27 mouse cellular contexts compared by ENCODE assay signal in the genomic region with DNA sequence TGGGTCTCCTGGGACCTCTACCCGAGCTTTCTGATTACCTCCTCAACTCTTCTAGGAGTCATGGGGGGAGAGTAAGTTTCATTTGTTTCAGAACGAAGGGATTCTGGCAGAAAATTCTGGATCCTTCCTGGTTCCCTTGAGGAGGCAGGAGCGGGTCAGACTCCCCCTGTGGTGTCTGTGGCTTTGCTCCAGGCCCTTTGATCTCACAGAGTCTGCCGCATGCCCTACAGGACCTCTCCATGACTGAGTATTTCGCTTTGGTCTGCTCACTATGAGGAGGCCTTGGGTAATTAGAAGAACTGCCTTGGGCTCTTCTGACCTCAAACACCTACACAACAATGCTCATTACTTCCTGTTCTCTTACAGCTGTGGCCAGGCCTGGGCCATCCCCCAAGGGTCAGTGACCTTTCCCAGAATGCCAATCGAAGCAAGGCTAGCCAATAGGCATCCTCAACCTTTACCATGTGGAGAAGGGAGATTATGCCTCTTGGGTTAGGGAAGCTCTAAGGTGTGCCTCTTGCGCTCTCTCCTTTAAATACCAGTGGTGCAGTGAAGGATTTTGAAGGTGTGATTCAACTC.
DNase-seq lines count a peak whose midpoint lies in the region; ATAC-seq lines count a peak whose summit lies in the region.
"Had no signal": no experiment of that assay in that cellular context is flagged by ENCODE, and none has a peak within 500 bp of the region (broad histone marks: within the 10 kb centered on the region; RNA-seq: fewer than 3 reads in every experiment).

No protein-coding gene starts in this region.

- no peak overlapping the region for H3K4me2 ChIP-seq in hindbrain, embryonic 12.5 days (replicated peaks)
- no peak overlapping the region for H3K4me2 ChIP-seq in midbrain, embryonic 15.5 days
- H3K4me2 ChIP-seq: forebrain, embryonic 13.5 days; heart, embryonic 12.5 days; heart, embryonic 15.5 days; hindbrain, embryonic 13.5 days; intestine, embryonic 15.5 days had no signal

- no peak overlapping the region for H3K9ac ChIP-seq in hindbrain, embryonic 12.5 days
- no peak overlapping the region for H3K9ac ChIP-seq in midbrain, embryonic 15.5 days
- H3K9ac ChIP-seq: forebrain, embryonic 13.5 days; heart, embryonic 12.5 days; heart, embryonic 15.5 days; hindbrain, embryonic 13.5 days; intestine, embryonic 15.5 days had no signal

- H3K27me3 ChIP-seq in hindbrain, embryonic 10.5 days (ENCODE audit: insufficient read depth, poor library complexity, severe bottlenecking) = no peaks in the 10 kb centered on the region
- no peaks in the 10 kb centered on the region for H3K27me3 ChIP-seq in hindbrain, embryonic 12.5 days
- no peaks in the 10 kb centered on the region for H3K27me3 ChIP-seq in midbrain, embryonic 15.5 days (replicated peaks)
- H3K27me3 ChIP-seq in midbrain, embryonic 10.5 days (ENCODE audit: low read depth, poor library complexity, severe bottlenecking) = peaks cover 82% of the 10 kb centered on the region
- H3K27me3 ChIP-seq: forebrain, embryonic 13.5 days; hindbrain, embryonic 13.5 days; intestine, embryonic 15.5 days had no signal

- peak; percentile 23 to 29 for DNase-seq in cerebellum, postnatal 10 days
- no peak for DNase-seq in cerebellum, postnatal 4 days (ENCODE audit: low spot score in 2 of 2)
- no peak for DNase-seq in hindbrain, embryonic 10.5 days (ENCODE audit: low spot score)
- DNase-seq in midbrain, embryonic 10.5 days (ENCODE audit: low spot score) = no peak
- DNase-seq in Muller cell, postnatal 12 days (ENCODE audit: inconsistent ontology term) = peak; percentile 8
- DNase-seq: adrenal gland, postnatal 10 days; B cell, adult 2 months; cerebellum, adult 11 months; cerebellum, adult 2 months; cerebellum, adult 9-11 months; cerebellum, postnatal 36 days; gastrocnemius, postnatal 14 days; heart, adult 18-20 months; heart, postnatal 10 days; heart, postnatal 4 days; kidney, adult 11 months had no signal

- no peak for ATAC-seq in hindbrain, embryonic 12.5 days (ENCODE audit: low FRiP score)
- peak; percentile 57; the same call in 1 of the 2 replicates for ATAC-seq in midbrain, embryonic 15.5 days (replicated peaks)
- no peak for ATAC-seq in megakaryocyte progenitor cell, adult 5-6 weeks (replicated peaks; ENCODE audit: poor library complexity)
- ATAC-seq: activated CD4-positive, CD25-positive, alpha-beta regulatory T cell, adult 4 months; forebrain, embryonic 13.5 days; forebrain, embryonic 16.5 days; intestine, embryonic 15.5 days had no signal

- no peaks in the 10 kb centered on the region for H3K36me3 ChIP-seq in hindbrain, embryonic 10.5 days
- no peaks in the 10 kb centered on the region for H3K36me3 ChIP-seq in hindbrain, embryonic 12.5 days
- H3K36me3 ChIP-seq in midbrain, embryonic 15.5 days (replicated peaks) = no peaks in the 10 kb centered on the region
- H3K36me3 ChIP-seq in midbrain, embryonic 10.5 days = no peaks in the 10 kb centered on the region
- H3K36me3 ChIP-seq: forebrain, embryonic 10.5 days; heart, embryonic 12.5 days; heart, embryonic 15.5 days; hindbrain, embryonic 13.5 days; intestine, embryonic 15.5 days had no signal

- 63% methylated on average over 7 of the region's 7 CpGs for WGBS in hindbrain, embryonic 10.5 days
- 61% methylated on average over 7 of the region's 7 CpGs for WGBS in hindbrain, embryonic 12.5 days
- 69% methylated on average over 7 of the region's 7 CpGs for WGBS in midbrain, embryonic 15.5 days
- WGBS in midbrain, embryonic 10.5 days = 72% methylated on average over 7 of the region's 7 CpGs

- H3K27ac ChIP-seq in hindbrain, embryonic 10.5 days = peak overlapping the region; percentile 40; the same call in 1 of the 2 replicates
- H3K27ac ChIP-seq in hindbrain, embryonic 12.5 days = no peak overlapping the region
- H3K27ac ChIP-seq in midbrain, embryonic 15.5 days = no peak overlapping the region
- no peak overlapping the region for H3K27ac ChIP-seq in midbrain, embryonic 10.5 days (replicated peaks)
- H3K27ac ChIP-seq: forebrain, embryonic 10.5 days; forebrain, embryonic 13.5 days; heart, embryonic 15.5 days; hindbrain, embryonic 13.5 days; intestine, embryonic 15.5 days had no signal

- no peak overlapping the region for H3K4me3 ChIP-seq in hindbrain, embryonic 10.5 days
- no peak overlapping the region for H3K4me3 ChIP-seq in hindbrain, embryonic 12.5 days
- H3K4me3 ChIP-seq in midbrain, embryonic 15.5 days = no peak overlapping the region
- no peak overlapping the region for H3K4me3 ChIP-seq in midbrain, embryonic 10.5 days
- H3K4me3 ChIP-seq: forebrain, embryonic 10.5 days; forebrain, embryonic 13.5 days; heart, embryonic 12.5 days; heart, embryonic 15.5 days; hindbrain, embryonic 13.5 days; intestine, embryonic 15.5 days had no signal

- H3K4me1 ChIP-seq in hindbrain, embryonic 10.5 days (replicated peaks) = peaks cover 8% of the 10 kb centered on the region; the same call in 1 of the 2 replicates
- H3K4me1 ChIP-seq in hindbrain, embryonic 12.5 days = no peaks in the 10 kb centered on the region; the same call in 1 of the 2 replicates
- H3K4me1 ChIP-seq in midbrain, embryonic 15.5 days = no peaks in the 10 kb centered on the region; the same call in 1 of the 2 replicates
- no peaks in the 10 kb centered on the region; the same call in 1 of the 2 replicates for H3K4me1 ChIP-seq in midbrain, embryonic 10.5 days
- H3K4me1 ChIP-seq: forebrain, embryonic 13.5 days; heart, embryonic 12.5 days; heart, embryonic 15.5 days; intestine, embryonic 15.5 days had no signal

- H3K9me3 ChIP-seq in hindbrain, embryonic 10.5 days = no peaks in the 10 kb centered on the region
- H3K9me3 ChIP-seq in hindbrain, embryonic 12.5 days (replicated peaks) = no peaks in the 10 kb centered on the region
- H3K9me3 ChIP-seq in midbrain, embryonic 15.5 days = no peaks in the 10 kb centered on the region
- no peaks in the 10 kb centered on the region for H3K9me3 ChIP-seq in midbrain, embryonic 10.5 days (replicated peaks)
- H3K9me3 ChIP-seq: forebrain, embryonic 10.5 days; forebrain, embryonic 13.5 days; heart, embryonic 15.5 days; hindbrain, embryonic 13.5 days; intestine, embryonic 15.5 days had no signal

Comparison
In these comparisons a context has a peak if more than half of its experiments do, and no peak if none do; other contexts are left out.
1. DNase-seq: peak in cerebellum, postnatal 10 days (2 of 2) and Muller cell, postnatal 12 days (single experiment); none in cerebellum, postnatal 4 days (0 of 2), hindbrain, embryonic 10.5 days (single experiment) and midbrain, embryonic 10.5 days (single experiment).